Mouse (Mus musculus): ENCODE data around the gene Rasal2. TPM values are rescaled to one million over a fixed set of nuclear protein-coding genes. Genes with fewer than 3 reads are reported as not detected.

Rasal2 gene
- polyA plus RNA-seq, 1 experiment from 2014 or later, result 12.8 TPM

- H3K27ac ChIP-seq, result no peak overlapping the region
Measured at GRCm38 (mm10) chr1:157448805-157449188, 36.4 kb upstream of the Rasal2 start.

GRCm38 (mm10) chr1:157448164-157448804 lies 35.9 kb upstream of the Rasal2 start:
- 0 out of 2 replicates have a peak, but pooled peaks cover 7% of the 10 kb centered on the region for H3K27me3 ChIP-seq
- H3K9me3 ChIP-seq, result no peaks in the 10 kb centered on the region
- 19% methylated on average over 7 of the region's 7 CpGs for WGBS
- no peak overlapping the region for H3K9ac ChIP-seq
- no peak overlapping the region for H3K4me2 ChIP-seq
- H3K27ac ChIP-seq, result no peak overlapping the region
- H3K36me3 ChIP-seq, result no peaks in the 10 kb centered on the region
- peaks cover 13% of the 10 kb centered on the region for H3K4me1 ChIP-seq
- H3K4me3 ChIP-seq, result no peak overlapping the region
- ATAC-seq (ENCODE audit: insufficient number of reproducible peaks, low FRiP score, low TSS enrichment, low read depth), result no peak

More at GRCm38 (mm10) chr1:157448805-157449188, 36.4 kb upstream of the Rasal2 start:
- no peak overlapping the region for H3K4me3 ChIP-seq
- ATAC-seq (ENCODE audit: insufficient number of reproducible peaks, low FRiP score, low TSS enrichment, low read depth), result no peak
- 51% methylated on average over 5 of the region's 5 CpGs for WGBS
- H3K4me2 ChIP-seq, result no peak overlapping the region
- 0 out of 2 replicates have a peak, but pooled peaks cover 7% of the 10 kb centered on the region for H3K27me3 ChIP-seq
- H3K4me1 ChIP-seq, result peaks cover 9% of the 10 kb centered on the region
- no peaks in the 10 kb centered on the region for H3K36me3 ChIP-seq
- H3K9ac ChIP-seq, result no peak overlapping the region
- no peaks in the 10 kb centered on the region for H3K9me3 ChIP-seq

DNA sequence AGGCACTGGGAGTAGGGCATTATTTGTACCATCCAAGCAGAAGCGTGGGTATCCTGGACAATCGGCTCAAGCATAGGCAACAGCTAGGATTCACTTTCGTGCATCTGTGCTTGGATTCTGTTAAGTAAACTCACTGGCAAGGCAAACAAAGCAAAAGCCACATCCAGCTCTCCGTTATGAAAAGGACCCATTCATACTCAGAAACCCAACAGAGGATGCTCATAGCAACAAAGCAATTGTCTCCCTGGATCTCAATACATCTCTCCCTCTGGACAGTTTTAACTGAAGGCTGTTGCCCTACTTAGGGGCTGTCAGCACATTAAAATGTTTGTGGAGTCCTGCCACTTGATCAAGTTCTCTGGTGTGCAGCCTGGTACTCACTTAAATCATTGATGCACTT lies 34.7 kb upstream of the Rasal2 start:
- H3K27ac ChIP-seq, result no peak overlapping the region
- H3K4me3 ChIP-seq, result no peak overlapping the region
- no peak overlapping the region for H3K9ac ChIP-seq
- no peaks in the 10 kb centered on the region for H3K9me3 ChIP-seq
- ATAC-seq (ENCODE audit: insufficient number of reproducible peaks, low FRiP score, low TSS enrichment, low read depth), result no peak
- peaks cover 14% of the 10 kb centered on the region for H3K4me1 ChIP-seq
- no peak overlapping the region for H3K4me2 ChIP-seq
- H3K27me3 ChIP-seq, result 0 out of 2 replicates have a peak, but pooled peaks cover 7% of the 10 kb centered on the region
- WGBS, result 82% methylated on average over 4 of the region's 4 CpGs
- no peaks in the 10 kb centered on the region for H3K36me3 ChIP-seq

- ATAC-seq (ENCODE audit: insufficient number of reproducible peaks, low FRiP score, low TSS enrichment, low read depth), result no peak
- Histone ChIP-seq H3K4me3 (no peak overlapping the region), H3K9me3 (no peaks in the 10 kb centered on the region), H3K27me3 (0 out of 2 replicates have a peak, but pooled peaks cover 7% of the 10 kb centered on the region), H3K27ac (no peak overlapping the region), H3K4me2 (no peak overlapping the region), H3K4me1 (peaks cover 14% of the 10 kb centered on the region), H3K36me3 (no peaks in the 10 kb centered on the region), H3K9ac (no peak overlapping the region)
- 56% methylated on average over 7 of the region's 7 CpGs for WGBS
Measured at GRCm38 (mm10) chr1:157446325-157446724, 33.9 kb upstream of the Rasal2 start.

DNA sequence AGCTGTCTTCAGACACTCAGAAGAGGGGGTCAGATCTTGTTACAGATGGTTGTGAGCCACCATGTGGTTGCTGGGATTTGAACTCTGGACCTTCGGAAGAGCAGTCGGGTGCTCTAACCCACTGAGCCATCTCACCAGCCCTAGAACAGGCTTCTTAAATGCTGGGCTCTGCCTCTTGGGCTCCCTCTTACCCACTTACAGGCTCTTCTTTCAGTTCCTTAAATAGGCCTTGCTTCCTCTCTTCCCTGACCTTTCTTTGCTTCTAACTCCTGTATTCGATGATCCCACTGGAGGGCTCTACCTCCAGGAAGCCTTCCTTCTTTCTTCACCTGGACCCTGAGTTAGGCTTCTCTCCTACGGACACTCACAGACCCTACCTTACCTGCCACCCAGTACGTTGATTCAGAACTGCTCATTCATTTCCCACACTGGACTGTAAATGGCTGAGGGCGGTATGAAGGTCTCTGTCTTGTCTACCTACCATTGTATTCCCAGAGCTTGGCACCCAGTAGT lies 33.1 kb upstream of the Rasal2 start:
- H3K9ac ChIP-seq, result no peak overlapping the region
- H3K9me3 ChIP-seq, result no peaks in the 10 kb centered on the region
- H3K27me3 ChIP-seq, result 0 out of 2 replicates have a peak, but pooled peaks cover 7% of the 10 kb centered on the region
- ATAC-seq (ENCODE audit: insufficient number of reproducible peaks, low FRiP score, low TSS enrichment, low read depth), result no peak
- 89% methylated on average over 6 of the region's 6 CpGs for WGBS
- peaks cover 14% of the 10 kb centered on the region for H3K4me1 ChIP-seq
- no peak overlapping the region for H3K4me2 ChIP-seq
- H3K4me3 ChIP-seq, result no peak overlapping the region
- no peaks in the 10 kb centered on the region for H3K36me3 ChIP-seq
- H3K27ac ChIP-seq, result no peak overlapping the region

- no peaks in the 10 kb centered on the region for H3K9me3 ChIP-seq
- H3K27me3 ChIP-seq, result 0 out of 2 replicates have a peak, but pooled peaks cover 7% of the 10 kb centered on the region
- H3K4me1 ChIP-seq, result peaks cover 12% of the 10 kb centered on the region
- ATAC-seq (ENCODE audit: insufficient number of reproducible peaks, low FRiP score, low TSS enrichment, low read depth), result no peak
- H3K4me2 ChIP-seq, result no peak overlapping the region
- 56% methylated on average over 13 of the region's 13 CpGs for WGBS
- H3K36me3 ChIP-seq, result no peaks in the 10 kb centered on the region
- 0 out of 2 replicates have a peak overlapping the region, but pooled peaks have one; percentile 22 for H3K27ac ChIP-seq
- H3K4me3 ChIP-seq, result no peak overlapping the region
- H3K9ac ChIP-seq, result no peak overlapping the region
Measured at GRCm38 (mm10) chr1:157444632-157445300, 32.4 kb upstream of the Rasal2 start.

- 16% methylated on average over 19 of the region's 19 CpGs for WGBS
- Histone ChIP-seq H3K27ac (no peak overlapping the region), H3K4me2 (peak overlapping the region; percentile 25; the same call in 1 of the 2 replicates), H3K4me3 (no peak overlapping the region), H3K4me1 (peaks cover 8% of the 10 kb centered on the region), H3K27me3 (0 out of 2 replicates have a peak, but pooled peaks cover 3% of the 10 kb centered on the region), H3K9me3 (no peaks in the 10 kb centered on the region), H3K36me3 (no peaks in the 10 kb centered on the region), H3K9ac (no peak overlapping the region)
- no peak for ATAC-seq (ENCODE audit: insufficient number of reproducible peaks, low FRiP score, low TSS enrichment, low read depth)
Measured at GRCm38 (mm10) chr1:157443723-157444561, 31.5 kb upstream of the Rasal2 start.

GRCm38 (mm10) chr1:157443026-157443722 lies 30.8 kb upstream of the Rasal2 start:
- H3K9ac ChIP-seq, result no peak overlapping the region
- no peak overlapping the region for H3K4me3 ChIP-seq
- H3K9me3 ChIP-seq, result no peaks in the 10 kb centered on the region
- peaks cover 8% of the 10 kb centered on the region for H3K4me1 ChIP-seq
- 0 out of 2 replicates have a peak, but pooled peaks cover 3% of the 10 kb centered on the region for H3K27me3 ChIP-seq
- H3K36me3 ChIP-seq, result no peaks in the 10 kb centered on the region
- 22% methylated on average over 14 of the region's 14 CpGs for WGBS
- no peak overlapping the region for H3K27ac ChIP-seq
- peak overlapping the region; percentile 25; the same call in 1 of the 2 replicates for H3K4me2 ChIP-seq
- no peak for ATAC-seq (ENCODE audit: insufficient number of reproducible peaks, low FRiP score, low TSS enrichment, low read depth)

DNA sequence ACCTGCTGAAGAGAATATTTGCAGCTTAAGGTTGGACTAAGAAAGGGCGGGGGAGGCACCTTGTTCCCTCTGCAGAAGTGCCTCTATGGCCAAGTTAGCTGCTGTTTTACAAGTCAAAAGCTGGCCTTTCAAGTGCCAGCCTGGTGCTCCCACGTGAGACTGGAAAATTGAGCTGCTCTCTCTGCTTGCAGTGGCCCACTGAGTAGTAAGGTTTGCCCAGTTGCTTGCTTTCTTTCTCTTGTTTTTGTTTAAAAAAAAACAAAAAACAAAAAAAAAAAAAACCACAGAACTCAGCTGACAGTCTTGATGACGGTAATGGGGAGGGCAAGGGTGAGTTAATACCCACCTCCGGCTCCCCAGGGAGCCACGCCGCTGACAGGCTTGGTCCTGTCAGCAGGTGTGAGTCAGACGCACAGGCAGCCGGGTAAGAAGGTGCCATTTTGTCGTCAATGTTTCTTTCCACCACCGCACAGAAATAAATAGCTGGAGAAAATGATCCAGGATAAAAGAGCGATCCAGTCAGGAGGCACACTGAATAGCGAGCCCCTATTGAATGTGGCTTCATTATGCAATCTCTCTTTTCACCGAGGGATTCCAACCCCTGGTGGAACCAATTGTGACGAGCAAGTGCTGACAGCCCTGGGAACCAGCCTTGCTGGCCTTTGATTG lies 27.7 kb upstream of the Rasal2 start:
- Histone ChIP-seq H3K9ac (no peak overlapping the region), H3K36me3 (no peaks in the 10 kb centered on the region), H3K27me3 (0 out of 2 replicates have a peak, but pooled peaks cover 1% of the 10 kb centered on the region), H3K27ac (no peak overlapping the region), H3K4me2 (0 out of 2 replicates have a peak overlapping the region, but pooled peaks have one; percentile 3), H3K4me1 (peaks cover 8% of the 10 kb centered on the region), H3K9me3 (no peaks in the 10 kb centered on the region), H3K4me3 (no peak overlapping the region)
- WGBS, result 12% methylated on average over 14 of the region's 14 CpGs
- ATAC-seq (ENCODE audit: insufficient number of reproducible peaks, low FRiP score, low TSS enrichment, low read depth), result no peak

GRCm38 (mm10) chr1:157439101-157439500 lies 26.7 kb upstream of the Rasal2 start:
- peaks cover 8% of the 10 kb centered on the region for H3K4me1 ChIP-seq
- ATAC-seq (ENCODE audit: insufficient number of reproducible peaks, low FRiP score, low TSS enrichment, low read depth), result no peak
- H3K36me3 ChIP-seq, result no peaks in the 10 kb centered on the region
- WGBS, result 75% methylated on average over 4 of the region's 4 CpGs
- no peak overlapping the region for H3K27ac ChIP-seq
- H3K9ac ChIP-seq, result no peak overlapping the region
- H3K4me3 ChIP-seq, result no peak overlapping the region
- 0 out of 2 replicates have a peak, but pooled peaks cover 3% of the 10 kb centered on the region for H3K27me3 ChIP-seq
- H3K4me2 ChIP-seq, result no peak overlapping the region
- no peaks in the 10 kb centered on the region for H3K9me3 ChIP-seq

Measured in limb, embryonic 15.5 days (tissue).